Mouse (Mus musculus) testis, adult 2 months (tissue): ENCODE measurements around the gene Inpp5f.

ENCODE experiments used
- CTCF ChIP-seq: fragments of 200-500 bp; IDR thresholded peaks from 2 replicates; pipeline ENCODE4 v1.5.1; 2012; ENCODE audit warnings: low read depth, mild to moderate bottlenecking, inconsistent platforms, low read length, moderate library complexity; ENCODE audit not compliant: control insufficient read depth, insufficient read depth, insufficient replicate concordance
- POLR2A ChIP-seq: fragments of 200-500 bp; IDR thresholded peaks from 2 replicates; pipeline ENCODE4 v1.6.1; 2012; ENCODE audit warnings: low read depth, mild to moderate bottlenecking, inconsistent platforms, low read length, moderate library complexity; ENCODE audit not compliant: control insufficient read depth

DNA sequence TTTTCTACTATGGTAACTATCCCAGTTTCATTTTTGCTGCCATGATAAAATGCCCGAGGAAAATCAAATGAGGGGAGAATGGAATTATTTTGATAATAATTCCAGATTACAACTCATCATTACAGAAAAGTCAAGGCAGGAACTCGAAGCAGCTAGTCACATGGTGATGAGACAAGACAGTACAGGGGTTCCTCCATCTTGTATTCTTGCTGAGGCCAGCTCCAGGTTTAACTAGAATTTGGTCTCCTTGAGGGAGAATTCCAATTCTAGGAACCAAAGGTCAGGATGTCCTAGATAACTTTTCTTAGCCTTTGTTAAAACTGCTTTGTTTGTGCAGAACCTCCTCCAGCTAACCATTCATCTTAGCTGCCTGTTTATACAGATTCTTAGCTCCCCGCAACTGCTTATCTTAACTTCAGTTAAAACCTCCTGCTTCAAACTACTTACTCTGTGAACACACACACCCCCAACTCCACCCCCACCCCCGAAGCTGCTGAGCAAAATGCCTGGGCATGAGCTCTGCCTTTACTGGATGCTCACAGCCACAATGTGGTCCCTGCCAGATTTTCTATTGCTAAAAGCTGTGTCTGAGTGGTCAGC is 23.7 kb upstream of the Inpp5f start:
- TF ChIP-seq CTCF (no peak), POLR2A (no peak)
